Mouse (Mus musculus) heart, postnatal 0 days (tissue): Measurements from ENCODE around the gene Strn. TPM values are rescaled to one million over a fixed set of nuclear protein-coding genes. Genes with fewer than 3 reads are reported as not detected.

ENCODE experiments used
- ATAC-seq: fragments of 200-750 bp; cut with Nextera tagmentation; 2 replicates; pipeline ENCODE4 v1.8.0; 2017; ENCODE audit warnings: low read depth, moderate number of reproducible peaks, moderate library complexity; ENCODE audit not compliant: insufficient read depth
- DNase-seq: peaks from one replicate; pipeline ENCODE4 v3.0.0-alpha.2; 2016; ENCODE audit warnings: low spot score
- H3K27ac ChIP-seq: fragments of 300-500 bp; sonication (generic); 2 replicates; pipeline ENCODE4 v1.5.1; 2014; ENCODE audit warnings: low read depth, mild to moderate bottlenecking
- H3K27me3 ChIP-seq: fragments of 300-500 bp; sonication (generic); 2 replicates; pipeline ENCODE4 v1.6.1; 2014; ENCODE audit warnings: low read length, mixed read lengths; ENCODE audit not compliant: control insufficient read depth, insufficient read depth
- H3K36me3 ChIP-seq: fragments of 300-500 bp; sonication (generic); replicated peaks from 2 replicates; pipeline ENCODE4 v1.6.1; 2014; ENCODE audit warnings: low read length, mixed read lengths; ENCODE audit not compliant: control insufficient read depth, insufficient read depth
- H3K4me1 ChIP-seq: fragments of 300-500 bp; sonication (generic); 2 replicates; pipeline ENCODE4 v1.6.1; 2014; ENCODE audit warnings: antibody characterized with exemption; ENCODE audit not compliant: control insufficient read depth, insufficient read depth
- H3K4me2 ChIP-seq: fragments of 300-500 bp; sonication (generic); 2 replicates; pipeline ENCODE4 v1.6.1; 2014; ENCODE audit warnings: low read depth, mild to moderate bottlenecking, low read length, moderate library complexity
- H3K4me3 ChIP-seq: fragments of 300-500 bp; sonication (generic); 2 replicates; pipeline ENCODE4 v1.5.1; 2014; ENCODE audit warnings: low read depth, low read length
- H3K9ac ChIP-seq: fragments of 300-500 bp; sonication (generic); replicated peaks from 2 replicates; pipeline ENCODE4 v1.6.1; 2014; ENCODE audit warnings: low read depth, low read length, mixed read lengths
- H3K9me3 ChIP-seq: fragments of 300-500 bp; sonication (generic); replicated peaks from 2 replicates; pipeline ENCODE4 v1.6.1; 2016; ENCODE audit warnings: low read length; ENCODE audit not compliant: control insufficient read depth
- CTCF ChIP-seq: IDR thresholded peaks from 2 replicates; pipeline ENCODE4 v1.5.1; 2016; ENCODE audit warnings: antibody characterized with exemption, control low read depth, low read depth
- EP300 ChIP-seq: IDR thresholded peaks from 2 replicates; pipeline ENCODE4 v1.6.1; 2016; ENCODE audit warnings: antibody characterized with exemption, low read depth
- WGBS: fragments of 180-500 bp; shearing (Covaris S2); extraction: QIAGEN DNeasy Blood & Tissue Kit; methylation state at CpG from one replicate; pipeline ENCODE4 v1.1.7; 2014; 5-methylcytosine and 5-hydroxymethylcytosine counted together
- polyA plus RNA-seq: library from polyadenylated mRNA; unstranded; fragments of >200 nt; fragmentation: Nextera tagmentation; extraction: Ambion mirVana; gene quantifications from 2 replicates; pipeline ENCODE4 v1.2.1, GENCODE M21; 2015
- total RNA-seq: library from RNA; depleted of rRNA; stranded (reverse); fragments of >200 nt; gene quantifications from 2 replicates; pipeline ENCODE4 v1.2.3, GENCODE M21; 2014; ENCODE audit warnings: low replicate concordance

Gene Strn
- total and polyA plus RNA-seq, 2 experiments from 2014 or later, result 8.0 to 29.1 TPM

DNA sequence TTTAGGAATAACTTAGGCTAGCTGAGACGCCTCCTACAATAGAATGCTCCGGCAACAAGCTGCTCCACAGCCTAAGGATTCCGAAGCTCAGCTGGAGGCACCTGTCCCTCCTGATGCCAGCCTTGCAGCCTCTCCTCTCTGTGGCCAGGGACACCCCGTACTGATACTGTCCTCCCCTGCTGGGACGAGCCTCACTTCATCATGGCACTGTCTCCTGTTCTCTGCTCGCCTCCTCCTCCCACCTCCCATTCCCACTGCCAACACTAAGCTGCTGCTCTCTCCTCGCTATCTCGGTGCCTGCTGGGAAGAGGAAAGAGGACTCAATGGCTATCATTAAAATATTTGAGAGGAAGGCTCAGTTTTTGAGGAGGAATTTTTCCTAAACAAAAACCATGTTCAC is 30.6 kb upstream of the Strn start:
- peak overlapping the region; percentile 56 for H3K27ac ChIP-seq
- ATAC-seq, result no peak
- H3K4me1 ChIP-seq, result peaks cover 30% of the 10 kb centered on the region
- WGBS, result 51% methylated on average over 8 of the region's 8 CpGs
- H3K9ac ChIP-seq, result 0 out of 2 replicates have a peak overlapping the region, but pooled peaks have one; percentile 29
- TF ChIP-seq EP300, result no peak
- no peak for TF ChIP-seq CTCF
- H3K36me3 ChIP-seq, result peaks cover 19% of the 10 kb centered on the region
- no peak for DNase-seq
- no peak overlapping the region for H3K4me3 ChIP-seq
- H3K9me3 ChIP-seq, result no peaks in the 10 kb centered on the region
- H3K27me3 ChIP-seq, result no peaks in the 10 kb centered on the region
- peak overlapping the region; percentile 12; the same call in 1 of the 2 replicates for H3K4me2 ChIP-seq

DNA sequence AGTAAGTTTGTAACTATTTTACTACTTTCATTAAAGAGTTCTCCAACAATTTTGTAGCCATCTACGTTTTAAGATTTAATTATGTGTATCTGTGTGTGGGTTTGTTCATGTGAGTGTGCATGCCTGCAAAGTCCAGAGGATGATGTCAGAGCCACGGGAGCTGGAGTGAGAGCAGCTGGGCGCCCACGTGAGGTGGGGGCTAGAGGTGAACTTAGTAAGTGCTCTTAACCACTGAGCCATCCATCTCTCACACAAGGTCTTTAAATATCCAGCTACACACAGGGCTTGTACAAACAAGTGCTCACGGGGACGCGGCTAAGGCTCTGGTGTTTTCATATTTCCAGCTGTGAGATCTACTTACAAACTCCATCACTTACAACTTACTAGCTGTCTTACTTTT is 29.1 kb upstream of the Strn start:
- Histone ChIP-seq H3K9ac (no peak overlapping the region), H3K36me3 (peaks cover 33% of the 10 kb centered on the region), H3K9me3 (no peaks in the 10 kb centered on the region), H3K27ac (no peak overlapping the region), H3K4me2 (no peak overlapping the region), H3K4me1 (peaks cover 21% of the 10 kb centered on the region), H3K4me3 (no peak overlapping the region), H3K27me3 (no peaks in the 10 kb centered on the region)
- TF ChIP-seq EP300 (no peak), CTCF (no peak)
- DNase-seq (no peak), ATAC-seq (no peak)
- 74% methylated on average over 7 of the region's 7 CpGs for WGBS

DNA sequence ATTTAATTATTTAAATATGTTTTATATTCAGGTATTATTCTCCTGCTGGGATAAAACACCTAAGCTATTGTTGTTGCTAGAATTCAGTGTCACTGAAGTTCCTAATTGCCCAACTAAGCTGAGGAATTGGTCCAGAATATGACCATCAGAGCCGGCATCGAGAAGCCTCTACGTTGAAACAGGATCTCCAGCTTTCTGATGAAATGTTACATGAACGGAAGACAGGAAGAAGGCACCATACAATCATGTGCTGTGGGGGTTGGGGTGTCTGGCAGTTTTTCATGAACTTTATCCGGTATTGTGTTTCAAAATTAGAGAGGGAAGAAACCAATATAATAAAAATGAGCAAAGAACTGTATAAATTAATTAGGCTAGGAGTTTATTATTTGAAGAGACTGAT is 26.3 kb upstream of the Strn start:
- Histone ChIP-seq H3K4me1 (peaks cover 15% of the 10 kb centered on the region), H3K4me2 (no peak overlapping the region), H3K27ac (no peak overlapping the region), H3K36me3 (peaks cover 39% of the 10 kb centered on the region), H3K9me3 (no peaks in the 10 kb centered on the region), H3K4me3 (no peak overlapping the region), H3K9ac (no peak overlapping the region), H3K27me3 (no peaks in the 10 kb centered on the region)
- WGBS, result 84% methylated on average over 5 of the region's 5 CpGs
- TF ChIP-seq EP300 (no peak), CTCF (no peak)
- ATAC-seq (no peak), DNase-seq (no peak)

DNA sequence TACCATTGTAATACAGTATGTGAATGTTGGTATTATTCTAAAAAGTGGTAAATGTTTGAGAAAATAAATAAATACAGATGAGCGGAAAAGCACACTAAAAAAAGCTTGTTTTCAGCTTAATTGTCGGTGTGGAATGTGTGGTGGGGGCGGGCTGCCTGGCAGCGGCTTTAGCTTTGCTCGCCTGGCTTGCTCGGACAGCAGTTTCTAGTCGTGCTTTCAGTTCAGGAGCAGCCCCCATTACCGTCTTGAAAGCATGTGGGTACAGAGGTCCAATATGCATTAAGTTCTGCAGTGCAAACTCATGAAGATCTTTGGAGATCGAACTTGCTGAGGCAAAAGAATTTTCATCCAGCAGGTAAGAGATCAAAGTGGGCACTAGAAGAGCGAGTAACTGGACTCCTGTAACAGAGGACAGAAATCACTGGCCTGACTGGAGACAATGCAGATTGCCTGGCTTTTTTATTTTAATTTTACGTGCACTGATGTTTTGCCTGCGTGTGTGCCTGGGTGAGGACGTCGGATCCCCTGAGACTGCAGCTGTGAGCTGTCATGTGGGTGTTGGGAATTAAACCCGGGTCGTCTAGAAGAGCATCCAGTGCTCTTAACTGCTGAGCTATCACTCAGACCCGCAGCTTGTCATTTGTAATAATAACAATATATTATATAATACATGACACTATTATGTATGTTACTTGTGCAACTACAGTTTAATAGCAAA is 16.1 kb upstream of the Strn start:
- ATAC-seq (no peak), DNase-seq (no peak)
- TF ChIP-seq EP300 (no peak), CTCF (no peak)
- Histone ChIP-seq H3K9me3 (no peaks in the 10 kb centered on the region), H3K27me3 (no peaks in the 10 kb centered on the region), H3K36me3 (peaks cover 57% of the 10 kb centered on the region), H3K27ac (no peak overlapping the region), H3K4me2 (no peak overlapping the region), H3K4me1 (no peaks in the 10 kb centered on the region), H3K4me3 (no peak overlapping the region), H3K9ac (no peak overlapping the region)
- 73% methylated on average over 17 of the region's 17 CpGs for WGBS

DNA sequence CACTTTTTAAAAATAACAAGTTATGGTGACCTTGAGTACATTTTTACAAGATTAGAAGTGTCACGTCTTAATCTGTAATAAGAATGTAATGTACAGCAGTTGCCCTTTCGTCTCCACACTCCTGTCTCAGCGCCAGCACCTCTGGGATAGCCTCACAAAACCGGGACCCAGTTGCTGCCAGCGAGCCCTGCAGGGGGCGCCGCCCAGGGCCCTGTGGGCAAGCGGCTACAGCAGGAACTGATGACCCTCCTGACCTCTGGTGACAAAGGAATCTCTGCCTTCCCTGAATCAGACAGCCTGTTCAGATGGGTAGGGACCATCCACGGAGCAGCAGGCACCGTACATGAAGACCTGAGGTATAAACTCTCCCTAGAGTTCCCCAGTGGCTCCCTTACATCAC is 15.1 kb upstream of the Strn start:
- ATAC-seq, result no peak
- no peaks in the 10 kb centered on the region for H3K27me3 ChIP-seq
- 0 out of 2 replicates have a peak, but pooled peaks have one; percentile 14 for TF ChIP-seq CTCF
- TF ChIP-seq EP300, result no peak

DNA sequence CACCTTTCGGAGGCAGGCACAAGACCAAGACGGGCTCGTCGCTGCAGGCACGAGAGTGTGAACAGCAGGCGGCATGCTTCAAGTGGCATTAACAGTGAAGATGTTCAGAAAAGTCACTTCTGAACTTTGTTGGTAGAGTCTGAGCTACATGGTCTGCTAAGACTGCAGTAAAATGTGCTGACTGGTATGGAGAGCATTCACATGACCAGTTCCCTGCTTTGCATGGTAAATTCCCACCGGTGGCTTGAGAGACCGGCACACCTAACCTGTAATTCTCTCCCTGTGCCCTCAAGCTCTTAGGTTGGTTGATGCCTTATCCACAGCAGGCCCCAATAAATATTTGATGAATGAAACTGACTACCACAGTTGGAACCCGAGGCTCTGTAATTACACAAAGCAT is 11.4 kb upstream of the Strn start:
- no peak for TF ChIP-seq CTCF
- TF ChIP-seq EP300, result no peak
- Histone ChIP-seq H3K36me3 (peaks cover 20% of the 10 kb centered on the region), H3K4me2 (no peak overlapping the region), H3K4me1 (0 out of 2 replicates have a peak, but pooled peaks cover 4% of the 10 kb centered on the region), H3K9ac (no peak overlapping the region), H3K4me3 (no peak overlapping the region), H3K27me3 (no peaks in the 10 kb centered on the region), H3K9me3 (no peaks in the 10 kb centered on the region), H3K27ac (no peak overlapping the region)
- no peak for ATAC-seq
- no peak for DNase-seq
- WGBS, result 81% methylated on average over 9 of the region's 9 CpGs

More for the DNA sequence above, 15.1 kb upstream of the Strn start:
- no peak overlapping the region for H3K9ac ChIP-seq
- 57% methylated on average over 10 of the region's 10 CpGs for WGBS
- no peak overlapping the region for H3K27ac ChIP-seq
- no peak for DNase-seq
- peaks cover 48% of the 10 kb centered on the region for H3K36me3 ChIP-seq
- H3K9me3 ChIP-seq, result no peaks in the 10 kb centered on the region
- no peaks in the 10 kb centered on the region for H3K4me1 ChIP-seq
- no peak overlapping the region for H3K4me3 ChIP-seq
- H3K4me2 ChIP-seq, result no peak overlapping the region
